Mouse (Mus musculus) lung, adult 18-20 months (tissue): ENCODE results near the gene 1600002K03Rik.
"Not testable (repeated sequence)": the region's sequence is repeated elsewhere in the genome, so short reads cannot be mapped to it uniquely, and the experiment has no call there.

Source experiments
- DNase-seq, 2 experiments: peaks; one replicate each; pipeline ENCODE4 v3.0.0; 2022; ENCODE audit warnings: mixed read lengths in 2 of 2

Gene 1600002K03Rik

GRCm38 (mm10) chr10:80189999-80190398 lies 17.3 kb downstream of the 1600002K03Rik start:
- no peak for DNase-seq

- DNase-seq: no peak
Observed at GRCm38 (mm10) chr10:80190491-80191051, 17.8 kb downstream of the 1600002K03Rik start.

- no peak for DNase-seq
Observed at GRCm38 (mm10) chr10:80193976-80194375, 21.2 kb downstream of the 1600002K03Rik start.

- DNase-seq: no peak
Observed at GRCm38 (mm10) chr10:80194441-80194840, 21.7 kb downstream of the 1600002K03Rik start.

- no peak for DNase-seq
Observed at GRCm38 (mm10) chr10:80196167-80196566, 23.4 kb downstream of the 1600002K03Rik start.

GRCm38 (mm10) chr10:80196778-80197581 lies 24.2 kb downstream of the 1600002K03Rik start:
- DNase-seq: no peak

- peak; percentile 79 to 89 for DNase-seq
Observed at GRCm38 (mm10) chr10:80199440-80200008, 26.8 kb downstream of the 1600002K03Rik start.

GRCm38 (mm10) chr10:80200485-80200884 lies 27.7 kb downstream of the 1600002K03Rik start:
- no peak for DNase-seq

- no peak for DNase-seq
Observed at GRCm38 (mm10) chr10:80204055-80204454, 31.3 kb downstream of the 1600002K03Rik start.

- DNase-seq: no peak
Observed at GRCm38 (mm10) chr10:80207201-80207600, 34.5 kb downstream of the 1600002K03Rik start.

GRCm38 (mm10) chr10:80207676-80208075 lies 34.9 kb downstream of the 1600002K03Rik start:
- no peak for DNase-seq

GRCm38 (mm10) chr10:80208248-80208647 lies 35.5 kb downstream of the 1600002K03Rik start:
- no peak for DNase-seq

- DNase-seq: no peak
Observed at GRCm38 (mm10) chr10:80208841-80209371, 36.2 kb downstream of the 1600002K03Rik start.

- DNase-seq: not testable (repeated sequence)
Observed at GRCm38 (mm10) chr10:80211547-80212103, 38.9 kb downstream of the 1600002K03Rik start.

- no peak for DNase-seq
Observed at GRCm38 (mm10) chr10:80215048-80215772, 42.5 kb downstream of the 1600002K03Rik start.

GRCm38 (mm10) chr10:80220676-80221075 lies 47.9 kb downstream of the 1600002K03Rik start:
- no peak for DNase-seq

- not testable (repeated sequence) for DNase-seq
Observed at GRCm38 (mm10) chr10:80223137-80223536, 50.4 kb downstream of the 1600002K03Rik start.
